Mouse (Mus musculus) spleen, postnatal 10 days (tissue): Measurements from ENCODE around the gene Naa80.
"Not testable (repeated sequence)": the region's sequence is repeated elsewhere in the genome, so short reads cannot be mapped to it uniquely, and the experiment has no call there.

ENCODE experiments used
- DNase-seq, 2 experiments: peaks; one replicate each; pipeline ENCODE4 v3.0.0; 2021 to 2022; ENCODE audit warnings: low spot score in 2 of 2

Gene Naa80

GRCm38 (mm10) chr9:107571534-107572326 is 7.0 kb upstream of the Naa80 start:
- DNase-seq, result no peak

- DNase-seq, result no peak
Observed at GRCm38 (mm10) chr9:107572327-107572662, 6.4 kb upstream of the Naa80 start.

GRCm38 (mm10) chr9:107573774-107574173 is 4.9 kb upstream of the Naa80 start:
- DNase-seq, result not testable (repeated sequence)

- no peak for DNase-seq
Observed at GRCm38 (mm10) chr9:107575579-107576356, 2.9 kb upstream of the Naa80 start.

GRCm38 (mm10) chr9:107576357-107577107 is 2.2 kb upstream of the Naa80 start, which contains the start of gene Hyal1:
Hyal1 (plus strand) TSS chr9:107576927.
- DNase-seq, result peak; percentile 69 to 86

GRCm38 (mm10) chr9:107577871-107578270 is 816 bp upstream of the Naa80 start:
- DNase-seq, result no peak

DNA sequence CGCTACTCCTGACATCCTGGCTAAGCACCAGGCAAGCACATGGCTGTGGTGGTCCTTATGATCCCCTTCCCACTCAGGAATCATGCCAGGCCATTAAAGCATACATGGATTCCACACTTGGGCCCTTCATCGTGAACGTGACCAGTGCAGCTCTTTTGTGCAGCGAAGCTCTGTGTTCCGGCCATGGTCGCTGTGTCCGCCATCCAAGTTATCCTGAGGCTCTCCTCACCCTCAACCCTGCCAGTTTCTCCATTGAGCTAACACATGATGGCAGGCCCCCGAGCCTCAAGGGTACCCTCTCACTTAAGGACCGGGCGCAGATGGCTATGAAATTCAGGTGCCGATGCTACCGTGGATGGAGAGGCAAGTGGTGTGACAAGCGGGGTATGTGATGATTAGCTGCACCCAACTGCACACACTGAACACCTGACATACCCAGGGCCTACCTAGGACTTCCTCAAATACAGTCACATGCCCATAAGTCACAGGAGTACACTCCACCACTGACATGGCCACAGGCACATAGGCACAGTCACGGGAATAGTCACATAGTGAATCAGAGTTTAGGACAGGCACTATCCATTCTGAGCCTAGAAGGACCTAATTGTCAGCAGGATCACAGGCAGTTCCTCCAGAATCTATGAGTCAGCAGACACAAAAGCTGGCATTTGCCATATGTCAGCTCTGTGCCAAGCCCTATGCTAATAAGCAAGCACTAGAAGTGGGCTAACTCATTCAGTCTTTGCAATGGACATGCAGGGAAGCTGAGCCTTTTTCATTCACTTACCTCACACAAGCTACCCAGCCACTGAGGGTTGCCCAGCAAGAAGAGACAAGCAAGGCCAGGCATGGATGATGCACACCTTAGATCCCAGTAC is 575 bp downstream of the Naa80 start:
- DNase-seq, result no peak

DNA sequence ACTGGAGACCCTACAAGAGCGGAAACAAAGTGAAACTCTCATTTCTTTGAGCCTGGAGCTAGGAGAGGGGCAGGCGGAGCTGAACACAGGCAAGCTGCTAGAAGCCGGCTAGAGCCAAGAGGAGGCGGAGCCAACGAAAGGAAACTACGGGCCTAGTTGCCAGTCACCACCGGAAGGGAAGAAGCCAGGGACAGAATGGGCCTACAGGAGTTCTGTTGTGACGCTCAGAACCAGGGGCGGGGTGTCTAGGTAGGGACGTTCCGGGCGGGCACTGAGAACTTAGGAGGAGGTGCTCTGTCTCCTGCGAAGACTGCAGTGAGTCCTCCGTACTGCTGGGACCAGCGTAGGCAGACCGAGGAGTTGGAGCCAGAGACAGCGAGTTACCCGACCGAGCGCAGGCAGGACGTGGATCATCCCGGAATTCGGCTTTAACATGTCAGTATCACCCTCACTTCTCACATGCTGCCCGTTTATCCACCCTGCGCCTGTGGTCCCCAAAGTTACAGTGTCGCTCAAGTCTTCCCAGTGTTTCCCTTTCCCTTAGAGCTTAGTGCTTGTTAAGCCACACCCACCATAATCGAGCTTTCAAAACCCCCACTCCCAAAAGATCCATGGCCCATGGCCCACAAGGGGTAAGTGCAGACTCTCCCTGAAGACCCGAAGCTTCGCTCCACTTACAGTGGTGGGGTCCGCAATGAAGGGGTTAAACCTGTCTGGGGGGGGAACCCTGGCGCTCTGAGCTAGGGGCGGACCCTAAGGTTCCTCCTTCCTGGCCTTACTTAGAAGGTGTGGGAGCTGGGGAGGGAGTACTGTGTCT is 2.0 kb downstream of the Naa80 start, which contains the start of gene Hyal3:
Gene Hyal3, plus strand, starts transcription at position 318 of the 817 bp plus-strand sequence.
- DNase-seq, result peak; percentile 83 to 89

GRCm38 (mm10) chr9:107581584-107581983 is 2.9 kb downstream of the Naa80 start:
- DNase-seq, result no peak

- DNase-seq, result no peak
Observed at GRCm38 (mm10) chr9:107582509-107583062, 3.9 kb downstream of the Naa80 start.

GRCm38 (mm10) chr9:107583174-107583573 is 4.5 kb downstream of the Naa80 start:
- no peak for DNase-seq

DNA sequence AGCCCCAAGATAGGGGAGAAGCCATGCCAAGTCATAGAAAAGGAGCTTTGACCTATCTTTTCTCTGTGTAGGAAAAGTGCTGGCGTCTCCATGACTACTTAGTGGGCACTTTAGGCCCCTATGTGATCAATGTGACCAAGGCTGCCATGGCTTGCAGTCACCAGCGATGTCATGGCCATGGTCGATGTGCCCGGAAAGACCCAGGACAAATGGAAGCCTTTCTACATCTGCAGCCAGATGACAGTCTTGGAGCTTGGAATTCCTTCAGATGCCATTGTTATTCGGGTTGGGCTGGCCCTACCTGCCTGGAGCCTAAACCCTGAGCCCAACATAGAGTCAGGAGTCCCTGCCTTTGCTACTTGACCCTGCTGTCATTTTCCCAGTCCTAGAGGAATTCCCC is 7.8 kb downstream of the Naa80 start:
- no peak for DNase-seq

GRCm38 (mm10) chr9:107586974-107587832 is 8.5 kb downstream of the Naa80 start, which contains the start of gene Ifrd2:
Ifrd2 (plus strand) TSS chr9:107587642.
- DNase-seq, result peak; percentile 97 to 100

DNA sequence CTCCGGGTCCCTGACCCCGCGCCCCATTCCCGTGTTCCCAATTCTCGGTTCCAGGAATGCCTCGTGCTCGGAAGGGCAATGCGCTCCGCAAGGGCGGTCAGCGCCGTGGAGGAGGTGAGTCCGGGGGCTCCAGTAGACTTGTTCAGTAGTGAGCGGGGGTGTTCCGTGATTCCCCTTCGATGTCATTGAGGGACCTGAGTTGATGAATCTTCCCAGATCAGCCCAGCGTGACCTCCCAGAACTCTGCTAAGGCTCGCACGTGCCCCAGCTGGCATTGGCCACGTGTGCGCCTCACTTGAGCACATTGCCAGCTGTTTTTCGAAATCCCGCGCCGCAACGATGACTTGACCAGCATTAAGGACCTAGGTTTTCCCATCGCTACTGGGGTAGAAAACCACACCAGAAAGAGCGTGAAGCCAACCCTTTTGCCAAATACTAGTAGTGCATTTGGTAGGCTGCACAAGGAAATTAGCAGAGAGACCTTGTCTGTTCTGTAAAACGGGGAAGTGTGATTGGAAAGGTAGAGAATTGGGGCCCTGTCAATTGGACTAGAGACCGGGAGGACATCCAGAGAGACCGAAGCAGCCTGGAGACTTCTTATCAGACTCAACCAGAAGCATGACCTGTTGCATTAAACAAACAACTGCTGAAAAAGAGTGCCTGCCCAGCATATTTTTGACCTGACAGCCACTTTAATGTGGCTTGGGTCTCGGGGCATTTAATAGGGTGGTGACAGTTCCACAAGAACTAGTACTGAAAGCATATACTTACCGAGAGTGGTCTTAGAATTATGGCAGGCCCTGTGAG is 9.3 kb downstream of the Naa80 start:
- DNase-seq, result peak in 1 of 2 experiments; percentile 73

DNA sequence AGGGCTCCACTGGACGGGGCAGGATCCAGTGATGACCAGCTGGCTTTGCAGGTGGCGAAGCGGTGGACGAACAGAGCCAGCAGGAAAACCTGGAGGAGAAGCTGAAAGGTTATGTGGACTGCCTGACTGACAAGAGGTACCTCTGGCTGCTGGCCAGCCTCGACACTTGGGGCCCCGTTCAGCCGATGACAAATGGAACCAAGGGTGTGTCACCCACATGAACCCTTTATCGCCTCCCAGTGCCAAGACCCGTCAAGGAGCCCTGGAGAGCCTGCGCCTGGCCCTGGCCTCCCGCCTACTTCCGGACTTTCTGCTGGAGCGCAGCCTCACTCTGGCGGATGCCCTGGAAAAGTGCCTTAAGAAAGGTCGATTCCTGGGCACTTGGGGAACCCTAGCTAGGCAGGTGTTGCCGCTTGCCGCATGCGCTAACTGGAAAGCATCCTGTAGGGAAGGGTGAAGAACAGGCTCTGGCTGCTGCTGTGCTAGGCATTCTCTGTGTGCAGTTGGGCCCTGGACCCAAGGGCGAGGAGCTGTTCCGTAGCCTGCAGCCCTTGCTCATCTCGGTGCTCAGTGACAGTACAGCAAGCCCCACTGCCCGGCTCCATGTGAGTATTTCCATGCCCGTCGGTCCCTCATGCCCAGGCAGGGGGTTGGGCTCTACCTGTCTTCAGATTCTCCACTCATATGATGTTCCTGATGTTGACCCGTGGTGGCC is 11.5 kb downstream of the Naa80 start:
- peak; percentile 67 to 81 for DNase-seq

DNA sequence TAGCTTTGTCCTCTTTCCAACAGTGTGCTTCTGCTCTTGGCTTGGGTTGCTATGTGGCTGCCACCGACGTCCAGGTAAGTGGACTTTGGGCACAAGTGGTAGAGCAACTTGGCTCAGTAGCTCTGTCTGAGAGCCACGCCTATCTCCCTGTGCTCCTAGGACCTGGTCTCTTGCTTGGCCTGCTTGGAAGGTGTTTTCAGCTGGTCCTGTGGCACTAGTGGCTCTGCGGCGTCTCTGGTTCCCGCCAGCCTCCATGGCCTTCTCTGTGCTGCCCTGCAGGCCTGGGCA is 12.0 kb downstream of the Naa80 start:
- no peak for DNase-seq

- DNase-seq, result peak in 1 of 2 experiments; percentile 22
Observed at GRCm38 (mm10) chr9:107593101-107593976, 14.7 kb downstream of the Naa80 start.
